Mouse (Mus musculus) cerebellum, adult 11 months (tissue): ENCODE measurements around the gene Kif6.

ENCODE experiments used
- DNase-seq: peaks from one replicate; pipeline ENCODE4 v3.0.0; 2022

The Kif6 gene

GRCm38 (mm10) chr17:49933806-49934205 lies 318.9 kb downstream of the Kif6 start:
- DNase-seq, result no peak

GRCm38 (mm10) chr17:49934586-49934985 lies 319.6 kb downstream of the Kif6 start:
- no peak for DNase-seq

- peak; percentile 50 for DNase-seq
Measured at GRCm38 (mm10) chr17:49935602-49936205, 320.8 kb downstream of the Kif6 start.

- no peak for DNase-seq
Measured at GRCm38 (mm10) chr17:49936214-49936613, 321.3 kb downstream of the Kif6 start.

- DNase-seq, result no peak
Measured at GRCm38 (mm10) chr17:49939146-49939545, 324.2 kb downstream of the Kif6 start.

GRCm38 (mm10) chr17:49942674-49943073 lies 327.7 kb downstream of the Kif6 start:
- no peak for DNase-seq

GRCm38 (mm10) chr17:49951491-49951855 lies 336.5 kb downstream of the Kif6 start:
- peak; percentile 67 for DNase-seq

GRCm38 (mm10) chr17:49951856-49952607 lies 337.1 kb downstream of the Kif6 start:
- DNase-seq, result no peak

- no peak for DNase-seq
Measured at GRCm38 (mm10) chr17:49959021-49959420, 344.1 kb downstream of the Kif6 start.
